Mouse (Mus musculus) heart, postnatal 0 days (tissue): ENCODE data around the gene Gm20662. TPM values are rescaled to one million over a fixed set of nuclear protein-coding genes. Genes with fewer than 3 reads are reported as not detected.

Experiments used
- ATAC-seq: fragments of 200-750 bp; cut with Nextera tagmentation; 2 replicates; pipeline ENCODE4 v1.8.0; 2017; ENCODE audit warnings: low read depth, moderate number of reproducible peaks, moderate library complexity; ENCODE audit not compliant: insufficient read depth
- DNase-seq: peaks from one replicate; pipeline ENCODE4 v3.0.0-alpha.2; 2016; ENCODE audit warnings: low spot score
- H3K27ac ChIP-seq: fragments of 300-500 bp; sonication (generic); 2 replicates; pipeline ENCODE4 v1.5.1; 2014; ENCODE audit warnings: low read depth, mild to moderate bottlenecking
- H3K27me3 ChIP-seq: fragments of 300-500 bp; sonication (generic); 2 replicates; pipeline ENCODE4 v1.6.1; 2014; ENCODE audit warnings: low read length, mixed read lengths; ENCODE audit not compliant: control insufficient read depth, insufficient read depth
- H3K36me3 ChIP-seq: fragments of 300-500 bp; sonication (generic); replicated peaks from 2 replicates; pipeline ENCODE4 v1.6.1; 2014; ENCODE audit warnings: low read length, mixed read lengths; ENCODE audit not compliant: control insufficient read depth, insufficient read depth
- H3K4me1 ChIP-seq: fragments of 300-500 bp; sonication (generic); 2 replicates; pipeline ENCODE4 v1.6.1; 2014; ENCODE audit warnings: antibody characterized with exemption; ENCODE audit not compliant: control insufficient read depth, insufficient read depth
- H3K4me2 ChIP-seq: fragments of 300-500 bp; sonication (generic); 2 replicates; pipeline ENCODE4 v1.6.1; 2014; ENCODE audit warnings: low read depth, mild to moderate bottlenecking, low read length, moderate library complexity
- H3K4me3 ChIP-seq: fragments of 300-500 bp; sonication (generic); 2 replicates; pipeline ENCODE4 v1.5.1; 2014; ENCODE audit warnings: low read depth, low read length
- H3K9ac ChIP-seq: fragments of 300-500 bp; sonication (generic); replicated peaks from 2 replicates; pipeline ENCODE4 v1.6.1; 2014; ENCODE audit warnings: low read depth, low read length, mixed read lengths
- H3K9me3 ChIP-seq: fragments of 300-500 bp; sonication (generic); replicated peaks from 2 replicates; pipeline ENCODE4 v1.6.1; 2016; ENCODE audit warnings: low read length; ENCODE audit not compliant: control insufficient read depth
- CTCF ChIP-seq: IDR thresholded peaks from 2 replicates; pipeline ENCODE4 v1.5.1; 2016; ENCODE audit warnings: antibody characterized with exemption, control low read depth, low read depth
- EP300 ChIP-seq: IDR thresholded peaks from 2 replicates; pipeline ENCODE4 v1.6.1; 2016; ENCODE audit warnings: antibody characterized with exemption, low read depth
- WGBS: fragments of 180-500 bp; shearing (Covaris S2); extraction: QIAGEN DNeasy Blood & Tissue Kit; methylation state at CpG from one replicate; pipeline ENCODE4 v1.1.7; 2014; 5-methylcytosine and 5-hydroxymethylcytosine counted together
- polyA plus RNA-seq: library from polyadenylated mRNA; unstranded; fragments of >200 nt; fragmentation: Nextera tagmentation; extraction: Ambion mirVana; gene quantifications from 2 replicates; pipeline ENCODE4 v1.2.1, GENCODE M21; 2015
- total RNA-seq: library from RNA; depleted of rRNA; stranded (reverse); fragments of >200 nt; gene quantifications from 2 replicates; pipeline ENCODE4 v1.2.3, GENCODE M21; 2014; ENCODE audit warnings: low replicate concordance

The Gm20662 gene
- total and polyA plus RNA-seq, 2 experiments from 2014 or later: 0.56 to 1.8 TPM

- no peak for TF ChIP-seq EP300
- no peak for TF ChIP-seq CTCF
- Histone ChIP-seq H3K4me3 (peak overlapping the region; percentile 59), H3K9ac (peak overlapping the region; percentile 52), H3K4me1 (peaks cover 15% of the 10 kb centered on the region), H3K27ac (peak overlapping the region; percentile 70), H3K27me3 (no peaks in the 10 kb centered on the region), H3K4me2 (peak overlapping the region; percentile 87), H3K9me3 (no peaks in the 10 kb centered on the region), H3K36me3 (peaks cover 55% of the 10 kb centered on the region)
- DNase-seq: no peak
- ATAC-seq: no peak
- WGBS: 40% methylated on average over 15 of the region's 15 CpGs
Observed at GRCm38 (mm10) chr9:108049561-108050251, 53.6 kb downstream of the Gm20662 start.

- no peaks in the 10 kb centered on the region for H3K9me3 ChIP-seq
- H3K27ac ChIP-seq: no peak overlapping the region
- WGBS: 90% methylated on average over 15 of the region's 15 CpGs
- no peaks in the 10 kb centered on the region for H3K27me3 ChIP-seq
- H3K4me2 ChIP-seq: no peak overlapping the region
- ATAC-seq (no peak), DNase-seq (no peak)
- TF ChIP-seq CTCF (no peak), EP300 (no peak)
- H3K9ac ChIP-seq: no peak overlapping the region
- peaks cover 53% of the 10 kb centered on the region for H3K36me3 ChIP-seq
- H3K4me1 ChIP-seq: peaks cover 15% of the 10 kb centered on the region
- no peak overlapping the region for H3K4me3 ChIP-seq
Observed at GRCm38 (mm10) chr9:108051184-108051930, 55.2 kb downstream of the Gm20662 start.

- WGBS: 89% methylated on average over 4 of the region's 4 CpGs
- Histone ChIP-seq H3K27me3 (no peaks in the 10 kb centered on the region), H3K4me3 (no peak overlapping the region), H3K36me3 (peaks cover 52% of the 10 kb centered on the region), H3K4me2 (no peak overlapping the region), H3K27ac (no peak overlapping the region), H3K4me1 (peaks cover 15% of the 10 kb centered on the region), H3K9ac (no peak overlapping the region), H3K9me3 (no peaks in the 10 kb centered on the region)
- ATAC-seq (no peak), DNase-seq (no peak)
- TF ChIP-seq EP300 (no peak), CTCF (no peak)
Observed at GRCm38 (mm10) chr9:108051931-108052220, 55.7 kb downstream of the Gm20662 start.

GRCm38 (mm10) chr9:108052411-108052810 is 56.3 kb downstream of the Gm20662 start:
- Histone ChIP-seq H3K4me2 (no peak overlapping the region), H3K9me3 (no peaks in the 10 kb centered on the region), H3K27me3 (no peaks in the 10 kb centered on the region), H3K4me3 (no peak overlapping the region), H3K27ac (peak overlapping the region; percentile 69; the same call in 1 of the 2 replicates), H3K4me1 (peaks cover 15% of the 10 kb centered on the region), H3K36me3 (peaks cover 49% of the 10 kb centered on the region), H3K9ac (no peak overlapping the region)
- TF ChIP-seq CTCF (no peak), EP300 (no peak)
- ATAC-seq: no peak
- DNase-seq: no peak
- 63% methylated on average over 7 of the region's 7 CpGs for WGBS

GRCm38 (mm10) chr9:108052885-108053664 is 56.9 kb downstream of the Gm20662 start, which contains the start of gene Amigo3:
Gene Amigo3 (plus strand): TSS chr9:108053159.
- Histone ChIP-seq H3K9ac (no peak within 1 kb of the TSS; the same call in 1 of the 2 replicates), H3K4me1 (peaks cover 10% of the 10 kb centered on the region), H3K27ac (peak within 1 kb of the TSS; percentile 69; the same call in 1 of the 2 replicates), H3K36me3 (peaks cover 50% of the 10 kb centered on the region), H3K27me3 (no peaks in the 10 kb centered on the region), H3K4me2 (peak within 1 kb of the TSS; percentile 62), H3K4me3 (peak within 1 kb of the TSS; percentile 20; the same call in 1 of the 2 replicates), H3K9me3 (no peaks in the 10 kb centered on the region)
- peak; percentile 63 for ATAC-seq
- TF ChIP-seq CTCF: peak; percentile 92
- TF ChIP-seq EP300: no peak
- peak; percentile 98 for DNase-seq
- 53% methylated on average over 20 of the region's 20 CpGs for WGBS
